Mouse (Mus musculus) spleen, postnatal 14 days (tissue): ENCODE results near the gene Crebrf.

Experiments used
- DNase-seq, 2 experiments: peaks; one replicate each; pipeline ENCODE4 v3.0.0; 2021 to 2022; ENCODE audit warnings: low spot score in 2 of 2

Crebrf gene

DNA sequence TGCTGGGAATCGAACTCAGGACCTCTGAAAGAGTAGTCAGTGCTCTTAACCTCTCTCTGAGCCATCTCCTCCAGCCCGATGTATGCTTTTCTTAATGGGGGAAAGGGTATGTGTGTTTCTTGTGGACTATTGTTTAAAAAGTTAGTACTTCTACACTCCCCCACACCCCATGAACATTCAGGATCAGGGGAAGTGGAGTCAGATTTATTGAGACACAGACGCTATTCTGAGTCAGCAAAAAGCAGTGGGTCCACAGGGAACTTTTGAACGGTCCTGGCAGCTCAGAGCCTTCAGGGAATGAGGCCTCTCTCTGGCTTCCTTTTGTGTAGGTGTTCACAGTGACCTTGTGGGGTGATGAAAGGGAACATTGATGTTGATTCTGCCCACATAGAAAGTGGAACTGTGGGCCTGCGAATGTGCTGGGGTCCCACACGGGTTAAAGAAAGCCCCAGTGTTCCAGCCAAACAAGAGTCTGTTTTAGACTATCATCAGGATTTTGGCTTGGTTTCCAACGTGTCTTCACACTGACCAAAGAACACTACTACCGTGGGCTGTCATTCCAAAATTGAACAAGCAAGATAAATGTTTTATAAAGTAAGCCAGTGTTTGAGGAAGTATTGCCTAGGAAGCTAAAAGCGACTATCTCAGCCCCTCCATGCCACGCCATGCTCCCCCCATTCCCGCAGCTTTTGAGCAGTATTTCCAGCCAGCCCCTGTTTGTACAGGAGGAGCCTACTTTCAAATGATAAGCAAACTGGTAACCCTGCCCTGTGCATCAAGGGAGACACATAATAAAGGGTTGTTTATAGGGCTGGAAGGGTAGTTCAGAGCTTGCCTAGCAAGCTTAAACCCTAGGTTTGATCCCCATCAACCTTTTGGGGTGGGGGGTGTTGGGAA lies 9.7 kb upstream of the Crebrf start:
- DNase-seq, result no peak

DNA sequence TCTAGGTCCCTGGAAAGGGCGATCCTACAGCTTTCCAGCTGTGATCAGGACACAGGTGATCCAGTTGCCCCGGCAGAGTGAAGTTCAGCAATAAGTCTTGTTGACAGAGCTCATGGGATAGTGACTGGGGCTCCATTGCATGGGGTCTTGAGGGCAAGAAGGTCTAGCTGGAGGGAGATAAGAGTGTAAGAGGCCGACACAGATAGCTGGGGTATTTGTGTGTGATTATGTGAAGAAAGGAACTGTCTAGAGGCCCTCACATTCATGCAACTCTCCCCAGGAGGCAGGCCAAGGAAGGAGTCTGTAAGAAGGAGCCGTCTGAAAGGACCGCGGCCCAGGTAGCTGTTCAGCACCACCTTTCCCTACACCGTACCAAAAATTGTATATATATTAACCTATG lies 8.4 kb upstream of the Crebrf start:
- no peak for DNase-seq

DNA sequence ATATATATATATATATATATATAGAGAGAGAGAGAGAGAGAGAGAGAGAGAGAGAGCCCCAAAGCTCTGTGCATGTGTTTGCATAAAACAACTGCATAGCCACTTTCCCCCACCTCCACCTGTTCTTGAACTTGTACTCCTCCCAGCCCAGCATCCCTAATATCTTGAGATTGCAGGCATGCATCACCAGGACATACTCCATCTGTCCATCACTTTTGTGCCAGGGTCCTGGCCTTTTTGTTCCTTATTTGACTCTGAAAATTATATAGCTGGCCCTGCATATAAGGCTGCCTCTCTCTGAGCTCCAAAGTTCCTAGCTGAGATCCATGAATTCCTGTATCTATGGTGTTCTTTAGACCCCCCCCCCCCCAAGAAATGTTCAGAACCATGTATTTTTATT lies 7.0 kb upstream of the Crebrf start:
- no peak for DNase-seq

DNA sequence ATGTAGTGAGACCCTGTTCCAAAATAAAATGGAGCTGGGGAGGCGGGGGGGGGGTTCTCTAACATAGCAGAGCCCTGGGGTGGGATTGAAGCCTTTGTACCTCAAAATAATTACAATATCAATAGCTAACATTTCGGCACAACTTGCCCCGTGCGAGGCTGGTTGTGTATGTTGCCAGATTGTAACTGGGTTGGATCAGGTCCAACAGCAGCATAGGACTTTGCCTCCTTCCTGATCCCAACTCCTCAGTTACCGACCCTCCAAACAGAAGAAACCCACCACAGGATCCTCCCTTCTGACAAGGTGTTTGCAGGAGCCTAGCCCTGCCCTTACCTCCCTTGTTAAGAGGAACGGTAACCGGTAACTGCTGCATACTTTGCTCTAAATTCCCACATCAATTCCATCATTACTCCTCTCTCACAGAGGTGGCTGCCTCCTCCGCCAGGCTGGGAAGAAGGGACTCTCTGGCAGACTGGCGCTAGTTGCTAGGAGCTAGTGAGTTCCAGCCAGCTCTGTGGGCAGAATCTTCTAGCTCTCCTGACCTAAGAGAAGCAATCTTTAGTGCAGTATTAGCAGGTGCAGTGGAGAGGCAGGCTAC lies 6.4 kb upstream of the Crebrf start:
- DNase-seq, result no peak

DNA sequence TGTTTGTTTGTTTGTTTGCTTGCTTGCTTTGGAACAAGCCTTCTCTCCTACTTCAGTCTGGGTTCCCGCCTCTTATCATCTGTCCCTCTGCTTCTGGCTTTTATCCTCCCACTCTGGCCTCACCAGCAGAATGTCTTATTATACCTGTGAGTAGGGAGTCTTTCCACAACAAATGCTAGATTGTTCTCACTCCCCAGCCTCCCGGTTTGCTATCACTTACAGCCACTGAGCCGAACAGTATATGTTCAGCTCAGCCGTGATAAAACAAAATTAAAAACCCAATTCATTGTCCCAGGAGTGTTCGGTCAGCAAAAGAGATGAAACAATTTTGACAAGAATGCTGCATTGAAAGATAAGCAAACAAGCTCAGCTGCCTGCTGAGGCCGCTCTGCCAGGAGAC lies 5.4 kb upstream of the Crebrf start:
- DNase-seq, result no peak

DNA sequence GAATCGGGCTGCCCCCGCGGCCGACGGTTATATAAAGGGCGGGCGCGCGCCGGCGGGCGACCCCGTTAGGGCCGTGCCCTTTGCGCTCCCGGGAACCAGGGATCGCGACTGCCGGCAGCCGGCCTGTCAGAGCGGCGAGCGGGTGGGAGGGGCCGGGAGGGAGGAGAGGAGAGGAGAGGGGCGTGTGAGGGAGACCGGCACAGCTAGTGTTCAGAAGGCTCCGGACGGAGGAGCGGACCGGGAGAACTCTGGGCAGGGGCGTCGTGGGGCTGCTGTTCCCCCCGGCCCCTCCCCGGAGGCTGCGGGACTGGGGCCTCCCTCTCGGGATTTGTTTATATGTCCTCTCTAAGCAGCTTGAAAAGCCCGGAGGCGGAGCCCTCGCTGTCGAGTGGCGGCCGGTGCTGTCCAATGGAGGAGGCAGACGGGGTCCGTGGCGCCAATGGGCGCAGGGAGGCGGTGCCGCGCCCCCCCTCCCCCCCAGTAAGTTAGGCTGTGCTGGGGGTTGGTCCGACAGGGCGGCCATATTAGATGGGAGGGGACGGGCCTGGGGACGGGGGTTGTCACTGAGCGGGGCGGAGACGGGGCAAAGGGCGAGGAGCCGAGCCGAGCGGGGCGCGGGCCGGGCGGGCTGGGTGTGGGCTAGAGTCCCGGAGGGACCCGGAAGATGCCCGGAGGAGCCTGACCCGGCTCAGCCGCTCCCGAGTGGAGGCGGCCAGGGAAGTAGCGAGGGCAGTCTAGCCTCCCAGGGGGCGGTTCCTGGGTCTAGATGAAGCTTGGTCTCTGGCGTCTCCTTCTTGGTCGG lies 667 bp downstream of the Crebrf start:
- DNase-seq, result peak; percentile 89 to 91

DNA sequence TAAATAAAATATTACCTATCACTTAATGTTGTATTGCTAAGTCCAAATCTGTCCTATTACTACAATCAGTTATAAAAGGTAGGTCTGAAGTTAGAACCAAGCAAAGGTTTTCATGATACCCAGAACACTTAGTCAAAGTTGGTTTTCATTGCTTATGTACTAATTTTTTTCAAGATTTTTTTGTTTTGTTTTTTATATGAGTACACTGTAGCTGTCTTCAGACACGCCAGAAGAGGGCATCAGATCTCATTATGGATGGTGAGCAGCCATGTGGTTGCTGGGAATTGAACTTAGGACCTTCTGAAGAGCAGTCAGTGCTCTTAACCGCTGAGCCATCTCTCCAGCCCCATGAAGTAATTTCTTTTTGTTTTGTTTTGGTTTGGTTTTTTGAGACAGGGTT lies 2.4 kb downstream of the Crebrf start:
- DNase-seq, result no peak

DNA sequence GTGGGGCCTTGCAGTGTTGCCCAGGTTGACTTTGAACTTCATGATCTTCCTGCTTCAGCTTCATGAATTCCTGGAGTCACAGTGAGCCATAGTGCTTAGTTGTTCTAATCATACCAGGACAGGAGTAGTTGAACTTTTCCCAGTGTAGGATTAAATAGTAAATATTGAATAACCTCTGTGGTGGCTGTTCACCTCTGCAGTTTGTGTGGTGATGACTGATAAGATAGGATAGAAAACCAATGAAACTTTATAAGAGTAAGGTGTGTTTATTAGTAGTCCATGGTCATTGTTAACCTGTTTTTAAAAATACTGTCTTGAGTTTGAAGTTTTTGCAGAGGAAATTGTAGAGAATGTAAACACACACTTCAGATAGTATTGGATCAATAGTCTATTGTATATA lies 4.0 kb downstream of the Crebrf start:
- no peak for DNase-seq

DNA sequence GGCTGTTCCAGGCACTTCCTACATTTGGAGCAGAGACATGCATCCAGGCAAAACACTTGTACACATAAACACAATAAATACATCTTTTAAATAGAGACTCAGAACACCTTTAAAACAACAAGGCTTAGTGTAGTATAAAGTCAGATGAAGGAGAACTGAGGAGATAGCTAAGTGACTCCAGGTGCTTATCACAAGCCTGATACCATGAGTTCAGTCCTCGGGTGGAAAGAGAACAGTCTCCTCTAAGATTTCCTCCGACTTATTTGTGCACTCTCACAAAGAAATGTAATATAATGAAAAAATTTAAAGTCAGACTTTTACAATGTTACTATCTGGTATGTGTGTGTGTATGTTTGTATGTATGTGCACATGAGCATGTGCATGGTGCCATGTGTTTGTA lies 6.4 kb downstream of the Crebrf start:
- DNase-seq, result no peak

DNA sequence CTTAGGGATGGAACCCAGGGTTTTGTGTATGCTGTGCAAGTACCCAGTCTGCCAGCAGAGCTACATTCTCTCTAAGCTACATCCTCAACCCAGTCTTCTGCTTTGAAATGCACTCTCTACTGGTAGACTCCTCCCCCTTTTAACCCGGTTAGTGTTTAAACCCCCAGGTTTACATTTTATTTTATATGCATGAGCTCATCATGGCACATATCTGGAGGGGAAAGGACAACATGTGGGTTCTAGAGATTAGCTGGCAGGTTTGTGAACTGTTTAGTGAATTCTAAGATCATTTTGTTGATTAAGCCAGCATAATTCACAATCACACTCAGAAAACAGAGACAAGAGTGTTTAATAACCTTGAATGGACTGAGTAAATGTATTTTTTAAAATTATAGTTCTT lies 9.3 kb downstream of the Crebrf start:
- DNase-seq, result no peak

DNA sequence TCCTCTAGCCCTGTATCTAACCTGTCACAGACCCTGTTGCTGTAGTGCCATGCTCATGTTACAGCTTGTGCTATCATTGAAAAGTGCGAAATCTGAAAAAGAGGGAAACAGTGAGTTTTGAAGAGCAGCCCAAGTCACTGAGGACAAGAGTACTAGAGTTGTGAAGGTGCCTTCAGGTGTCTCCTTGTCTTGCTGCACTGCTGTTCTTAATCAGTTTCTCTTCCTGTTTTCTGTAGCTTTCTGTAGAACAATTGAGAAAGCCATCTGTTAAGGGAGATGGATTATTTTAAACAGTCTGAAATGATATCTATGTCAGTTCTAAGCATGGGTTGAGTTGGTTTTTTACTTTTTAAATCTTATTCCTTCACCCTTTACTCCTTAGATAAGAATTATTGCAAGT lies 11.2 kb downstream of the Crebrf start:
- no peak for DNase-seq

DNA sequence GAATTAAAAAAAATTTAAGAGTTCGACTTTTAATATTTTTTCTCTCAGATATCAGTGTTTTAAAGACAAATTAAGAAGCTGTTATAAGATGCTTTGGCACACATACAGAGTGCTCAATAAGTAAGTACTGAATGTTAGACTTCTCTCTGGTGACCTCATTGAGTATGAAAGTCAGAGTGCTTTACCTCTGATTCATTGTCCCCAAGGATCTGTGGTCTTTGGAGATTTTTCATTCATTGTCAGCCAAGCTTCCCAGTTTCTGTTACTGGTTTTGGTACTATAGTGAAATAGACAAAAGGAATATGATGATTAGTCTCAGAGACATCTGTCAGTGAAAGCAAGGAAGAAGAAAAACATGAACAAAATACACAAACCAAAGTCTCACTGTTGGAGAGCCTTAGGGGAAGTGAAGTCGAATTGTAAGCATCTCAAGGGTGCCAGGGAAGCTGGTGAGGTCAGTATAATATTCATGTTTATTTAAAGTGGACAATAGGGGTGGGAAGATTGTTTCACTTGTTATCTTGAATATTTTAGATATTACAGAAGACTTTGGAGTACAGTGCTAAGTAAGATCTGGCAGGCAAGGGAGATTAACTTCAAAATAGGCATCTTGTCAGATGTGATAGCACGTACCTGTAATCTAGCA lies 11.8 kb downstream of the Crebrf start:
- no peak for DNase-seq

DNA sequence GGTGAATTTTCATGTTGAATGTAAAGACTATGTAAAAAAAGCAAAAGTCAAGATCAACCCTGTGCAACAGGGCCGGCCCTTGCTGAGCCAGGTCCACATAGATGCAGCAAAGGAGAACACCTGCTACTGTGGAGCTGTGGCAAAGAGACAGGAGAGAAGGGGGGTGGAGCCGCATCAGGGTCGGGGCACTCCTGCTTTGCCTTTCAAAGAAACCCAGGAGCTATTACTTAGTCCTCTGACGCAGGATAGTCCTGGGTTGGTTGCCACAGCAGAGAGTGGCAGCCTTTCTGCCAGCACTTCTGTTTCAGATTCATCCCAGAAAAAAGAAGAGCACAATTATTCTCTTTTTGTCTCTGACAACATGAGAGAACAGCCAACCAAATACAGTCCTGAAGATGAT lies 27.1 kb downstream of the Crebrf start:
- no peak for DNase-seq

DNA sequence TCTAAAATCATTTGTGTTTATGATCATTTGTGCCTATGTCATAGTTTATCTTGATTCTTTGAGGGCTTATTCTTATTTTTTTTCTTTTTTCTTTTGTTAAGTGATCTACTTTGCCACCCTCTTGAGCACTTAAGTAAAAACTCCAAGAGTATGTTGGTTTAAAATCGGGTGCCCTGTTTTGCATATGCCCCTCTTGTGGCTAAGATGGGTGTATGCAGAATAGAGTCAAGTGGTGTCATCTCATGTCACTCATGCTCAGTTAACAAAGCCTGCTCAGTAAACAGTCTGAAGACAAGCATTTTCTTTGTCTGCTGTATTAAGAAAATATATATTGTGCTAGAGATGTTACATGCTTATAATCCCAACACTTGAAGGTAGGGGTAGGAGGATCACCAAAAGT lies 27.8 kb downstream of the Crebrf start:
- DNase-seq, result no peak

DNA sequence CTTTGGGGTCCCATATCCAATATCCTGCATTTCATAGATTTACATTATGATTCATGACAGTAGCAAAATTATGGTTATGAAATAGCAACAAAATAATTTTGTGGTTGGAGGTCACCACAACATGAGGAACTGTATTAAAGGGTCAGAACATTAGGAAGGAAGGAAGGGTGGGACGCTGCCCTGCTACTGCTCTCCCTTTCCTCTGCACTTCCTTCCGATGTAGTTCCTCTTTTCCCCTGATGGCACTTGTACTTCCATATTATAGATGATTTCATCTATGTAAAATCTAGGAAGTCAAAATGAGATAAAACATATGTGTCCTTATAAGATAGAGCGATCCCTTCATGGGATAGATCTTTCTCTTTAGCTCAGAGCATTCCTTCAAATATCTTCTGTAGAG lies 34.5 kb downstream of the Crebrf start:
- DNase-seq, result no peak

DNA sequence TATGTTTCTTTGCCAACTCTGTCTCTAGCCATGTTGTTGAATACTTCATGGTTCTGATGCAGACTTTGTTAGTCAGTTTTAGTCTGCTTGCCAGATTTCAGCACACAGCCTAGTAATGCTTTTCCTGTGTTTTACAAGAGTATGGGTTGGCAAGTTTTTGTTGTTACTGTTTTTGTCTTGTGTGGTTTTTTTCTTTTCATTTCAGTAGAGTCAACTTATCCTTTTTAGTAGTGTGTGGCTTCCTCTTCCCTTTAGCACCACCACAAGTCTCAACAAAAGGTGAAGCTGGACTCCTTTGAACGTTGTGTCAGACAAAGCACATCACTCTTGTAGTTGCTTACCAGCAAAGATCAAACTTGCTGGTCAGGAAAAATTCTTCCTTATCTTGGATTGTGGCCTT lies 36.8 kb downstream of the Crebrf start:
- no peak for DNase-seq

DNA sequence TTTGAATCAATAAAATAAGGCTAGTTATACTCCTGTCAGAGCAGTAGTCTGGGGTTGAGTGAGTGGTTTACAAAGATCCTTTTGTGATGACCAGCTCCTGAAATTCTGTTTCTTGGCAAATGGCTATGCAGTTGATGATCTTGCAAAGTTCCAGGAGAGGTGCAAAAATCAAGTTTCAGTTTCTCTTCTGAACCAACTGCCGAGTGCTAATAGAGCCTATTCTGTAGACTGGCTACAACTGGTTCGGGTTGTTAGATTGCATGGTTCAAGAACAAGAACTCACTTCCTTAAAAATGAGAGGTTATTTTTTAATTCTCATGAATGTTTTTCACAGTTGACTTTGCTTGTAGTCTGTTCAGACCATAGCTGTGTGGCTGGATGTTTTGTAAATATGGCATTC lies 38.0 kb downstream of the Crebrf start:
- DNase-seq, result no peak

DNA sequence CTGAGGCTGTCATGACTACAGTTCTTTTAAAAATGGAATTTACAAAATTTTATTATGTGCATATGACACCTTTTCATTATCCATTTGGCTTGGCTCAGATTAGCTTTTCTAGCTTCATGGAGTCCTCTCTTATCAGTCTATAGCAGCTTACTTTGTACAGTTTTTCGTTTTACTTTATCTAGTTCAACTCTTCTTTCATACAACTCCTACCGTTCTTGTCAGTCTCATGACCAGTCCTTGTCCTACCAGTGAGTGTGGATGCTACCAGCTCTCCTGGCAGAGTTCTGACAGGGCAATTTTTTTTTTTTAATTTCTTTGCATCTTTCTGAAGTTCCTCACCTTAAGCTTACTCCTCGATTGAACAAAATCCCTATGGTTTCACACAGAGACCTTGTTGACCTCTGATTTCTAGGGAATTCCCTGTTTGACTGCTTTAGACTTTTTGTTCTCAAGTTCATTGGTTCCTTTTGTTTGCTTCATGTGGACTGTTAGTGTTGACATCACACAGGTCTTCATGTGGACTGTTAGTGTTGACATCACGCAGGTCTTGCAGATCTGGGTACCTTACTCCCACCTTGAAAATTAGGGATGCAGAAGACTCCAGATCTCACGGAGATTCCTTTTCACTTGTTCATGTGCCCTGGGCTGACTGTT lies 51.8 kb downstream of the Crebrf start:
- DNase-seq, result no peak

DNA sequence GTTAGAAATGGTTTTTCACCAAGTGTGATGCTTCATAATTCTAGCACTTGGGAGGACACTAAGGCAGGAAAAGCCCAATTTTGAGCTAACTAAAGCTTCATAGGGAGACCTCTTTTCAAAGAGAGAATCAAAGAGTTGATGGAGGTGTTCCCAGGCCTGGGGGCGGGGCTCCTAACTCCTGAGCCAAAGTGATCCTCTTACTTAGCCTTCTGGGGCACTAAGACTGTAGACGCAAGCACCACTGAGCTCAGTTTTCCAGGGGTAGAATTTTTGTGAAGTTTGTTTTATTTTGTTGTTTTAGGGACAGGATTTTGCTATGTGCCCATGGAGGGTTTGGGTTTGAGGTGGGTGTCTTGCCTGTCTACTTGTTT lies 52.3 kb downstream of the Crebrf start:
- DNase-seq, result no peak

DNA sequence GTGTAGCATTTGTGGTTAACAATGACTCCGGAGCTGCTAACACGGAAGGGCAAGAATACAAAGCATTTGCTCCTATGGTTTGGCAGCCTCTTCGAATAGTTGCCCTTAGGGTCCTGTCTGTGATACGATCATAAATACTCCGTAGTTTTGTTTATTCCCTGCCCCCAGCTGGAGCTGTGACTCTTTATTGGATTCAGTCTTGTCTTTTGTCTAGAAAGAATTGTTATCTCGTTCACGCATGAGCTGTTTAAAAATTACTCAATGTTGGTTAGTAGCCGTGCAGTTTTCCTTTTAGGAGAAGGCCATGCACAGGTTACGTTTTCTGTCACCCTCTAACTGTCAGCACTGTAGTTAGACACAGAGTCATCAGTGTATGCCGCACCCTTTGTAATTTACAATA lies 60.8 kb downstream of the Crebrf start:
- no peak for DNase-seq

DNA sequence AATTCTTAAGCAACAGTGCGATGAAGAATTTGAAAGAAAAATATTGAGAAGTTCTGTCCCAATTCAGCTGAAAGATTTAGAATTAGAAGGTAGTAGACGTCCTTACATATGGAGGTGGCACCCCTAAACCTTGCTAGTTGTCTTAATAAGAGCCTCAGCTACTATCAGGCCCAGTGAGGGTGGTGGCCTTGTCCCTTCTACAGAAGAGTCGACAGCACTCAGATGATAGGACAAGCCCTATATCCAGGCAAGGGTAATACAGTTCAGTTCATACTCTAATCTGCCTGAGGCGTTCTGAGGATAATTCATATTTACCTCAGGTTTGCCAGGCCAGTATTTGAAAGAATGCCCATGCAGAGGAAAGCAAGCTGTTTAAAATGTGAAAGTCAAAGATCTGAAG lies 62.6 kb downstream of the Crebrf start:
- DNase-seq, result no peak
